Mouse (Mus musculus) hindbrain, embryonic 11.5 days (tissue): ENCODE results near the gene Ccr9. TPM values are rescaled to one million over a fixed set of nuclear protein-coding genes. Genes with fewer than 3 reads are reported as not detected.
"Not testable (repeated sequence)": the region's sequence is repeated elsewhere in the genome, so short reads cannot be mapped to it uniquely, and the experiment has no call there.

ENCODE experiments used
- ATAC-seq: fragments of 200-750 bp; cut with Nextera tagmentation; 2 replicates; pipeline ENCODE4 v1.8.0; 2017; ENCODE audit warnings: mild to moderate bottlenecking, moderate TSS enrichment, moderate library complexity; ENCODE audit not compliant: low FRiP score
- DNase-seq: peaks from one replicate; pipeline ENCODE4 v3.0.0-alpha.2; 2015; ENCODE audit warnings: low spot score
- H3K27ac ChIP-seq: fragments of 300-500 bp; sonication (generic); 2 replicates; pipeline ENCODE4 v1.5.1; 2014; ENCODE audit warnings: mild to moderate bottlenecking, low read depth, low read length
- H3K27me3 ChIP-seq: fragments of 300-500 bp; sonication (generic); 2 replicates; pipeline ENCODE4 v1.6.1; 2014; ENCODE audit warnings: mild to moderate bottlenecking, low read length, moderate library complexity, mixed read lengths; ENCODE audit not compliant: control insufficient read depth, insufficient read depth
- H3K36me3 ChIP-seq: fragments of 300-500 bp; sonication (generic); 2 replicates; pipeline ENCODE4 v1.6.1; 2014; ENCODE audit warnings: mild to moderate bottlenecking, low read length, moderate library complexity, mixed read lengths; ENCODE audit not compliant: control insufficient read depth, insufficient read depth
- H3K4me1 ChIP-seq: fragments of 300-500 bp; sonication (generic); replicated peaks from 2 replicates; pipeline ENCODE4 v1.6.1; 2014; ENCODE audit warnings: low read length, mixed read lengths; ENCODE audit not compliant: control insufficient read depth, insufficient read depth
- H3K4me2 ChIP-seq: fragments of 300-500 bp; sonication (generic); replicated peaks from 2 replicates; pipeline ENCODE4 v1.6.1; 2014; ENCODE audit warnings: mild to moderate bottlenecking, low read depth, low read length
- H3K4me3 ChIP-seq: fragments of 300-500 bp; sonication (generic); 2 replicates; pipeline ENCODE4 v1.5.1; 2014; ENCODE audit warnings: low read depth, low read length
- H3K9ac ChIP-seq: fragments of 300-500 bp; sonication (generic); 2 replicates; pipeline ENCODE4 v1.6.1; 2014; ENCODE audit warnings: low read depth, low read length
- H3K9me3 ChIP-seq: fragments of 300-500 bp; sonication (generic); 2 replicates; pipeline ENCODE4 v1.6.1; 2016; ENCODE audit warnings: low read length; ENCODE audit not compliant: control insufficient read depth
- WGBS: fragments of 180-500 bp; shearing (Covaris S2); extraction: QIAGEN DNeasy Blood & Tissue Kit; methylation state at CpG from one replicate; pipeline ENCODE4 v1.1.7; 2014; 5-methylcytosine and 5-hydroxymethylcytosine counted together
- polyA plus RNA-seq: library from polyadenylated mRNA; unstranded; fragments of >200 nt; fragmentation: Nextera tagmentation; extraction: Ambion mirVana; gene quantifications from 2 replicates; pipeline ENCODE4 v1.2.1, GENCODE M21; 2014

The Ccr9 gene
- polyA plus RNA-seq, 1 experiment from 2014 or later: 0.09 TPM

GRCm38 (mm10) chr9:123731271-123731670, 53.0 kb downstream of the Ccr9 start:
- no peak overlapping the region for H3K4me2 ChIP-seq
- H3K27me3 ChIP-seq: no peaks in the 10 kb centered on the region
- H3K27ac ChIP-seq: no peak overlapping the region
- no peak for DNase-seq
- no peak overlapping the region for H3K4me3 ChIP-seq
- H3K4me1 ChIP-seq: no peaks in the 10 kb centered on the region
- H3K9me3 ChIP-seq: no peaks in the 10 kb centered on the region
- H3K36me3 ChIP-seq: no peaks in the 10 kb centered on the region
- 77% methylated on average over 3 of the region's 3 CpGs for WGBS
- ATAC-seq: no peak
- H3K9ac ChIP-seq: no peak overlapping the region

- ATAC-seq: no peak
- Histone ChIP-seq H3K4me3 (no peak overlapping the region), H3K9ac (no peak overlapping the region)
Observed at GRCm38 (mm10) chr9:123734133-123734532, 55.9 kb downstream of the Ccr9 start.

GRCm38 (mm10) chr9:123740799-123741198, 62.6 kb downstream of the Ccr9 start:
- DNase-seq (no peak), ATAC-seq (no peak)
- H3K9me3 ChIP-seq: no peaks in the 10 kb centered on the region
- H3K36me3 ChIP-seq: no peaks in the 10 kb centered on the region
- H3K4me1 ChIP-seq: no peaks in the 10 kb centered on the region
- no peak overlapping the region for H3K4me3 ChIP-seq
- H3K27ac ChIP-seq: no peak overlapping the region
- no peak overlapping the region for H3K9ac ChIP-seq
- H3K4me2 ChIP-seq: no peak overlapping the region
- H3K27me3 ChIP-seq: no peaks in the 10 kb centered on the region
- WGBS: 85% methylated on average over 4 of the region's 4 CpGs

More at GRCm38 (mm10) chr9:123734133-123734532, 55.9 kb downstream of the Ccr9 start:
- no peaks in the 10 kb centered on the region for H3K4me1 ChIP-seq
- DNase-seq: no peak
- H3K9me3 ChIP-seq: no peaks in the 10 kb centered on the region
- H3K4me2 ChIP-seq: no peak overlapping the region
- WGBS: 70% methylated on average over 3 of the region's 3 CpGs
- H3K27me3 ChIP-seq: no peaks in the 10 kb centered on the region
- H3K36me3 ChIP-seq: no peaks in the 10 kb centered on the region
- no peak overlapping the region for H3K27ac ChIP-seq

- H3K4me2 ChIP-seq, H3K4me1 ChIP-seq, H3K27ac ChIP-seq, H3K9ac ChIP-seq, DNase-seq, H3K4me3 ChIP-seq, H3K36me3 ChIP-seq, H3K9me3 ChIP-seq, ATAC-seq, H3K27me3 ChIP-seq: not testable (repeated sequence)
- 90% methylated on average over 7 of the region's 8 CpGs for WGBS
Observed at GRCm38 (mm10) chr9:123749687-123750086, 71.4 kb downstream of the Ccr9 start.

GRCm38 (mm10) chr9:123754333-123754732, 76.1 kb downstream of the Ccr9 start:
- Histone ChIP-seq H3K4me3 (no peak overlapping the region), H3K9ac (no peak overlapping the region), H3K4me2 (no peak overlapping the region), H3K36me3 (no peaks in the 10 kb centered on the region), H3K27me3 (no peaks in the 10 kb centered on the region), H3K9me3 (no peaks in the 10 kb centered on the region), H3K4me1 (no peaks in the 10 kb centered on the region), H3K27ac (no peak overlapping the region)
- no peak for ATAC-seq
- WGBS: 93% methylated on average over 4 of the region's 4 CpGs
- no peak for DNase-seq

GRCm38 (mm10) chr9:123756752-123757151, 78.5 kb downstream of the Ccr9 start:
- Histone ChIP-seq H3K27me3 (no peaks in the 10 kb centered on the region), H3K9me3 (no peaks in the 10 kb centered on the region), H3K4me2 (no peak overlapping the region), H3K4me1 (no peaks in the 10 kb centered on the region), H3K36me3 (no peaks in the 10 kb centered on the region), H3K9ac (no peak overlapping the region), H3K27ac (no peak overlapping the region), H3K4me3 (no peak overlapping the region)
- WGBS: 81% methylated on average over 3 of the region's 3 CpGs
- DNase-seq: no peak
- ATAC-seq: no peak

- DNase-seq (no peak), ATAC-seq (no peak)
- no peaks in the 10 kb centered on the region for H3K9me3 ChIP-seq
- no peak overlapping the region for H3K9ac ChIP-seq
- H3K4me3 ChIP-seq: no peak overlapping the region
- 66% methylated on average over 2 of the region's 2 CpGs for WGBS
- H3K36me3 ChIP-seq: no peaks in the 10 kb centered on the region
- H3K27me3 ChIP-seq: no peaks in the 10 kb centered on the region
- no peak overlapping the region for H3K27ac ChIP-seq
- H3K4me1 ChIP-seq: no peaks in the 10 kb centered on the region
- no peak overlapping the region for H3K4me2 ChIP-seq
Observed at GRCm38 (mm10) chr9:123757326-123757725, 79.1 kb downstream of the Ccr9 start.

GRCm38 (mm10) chr9:123758156-123758555, 79.9 kb downstream of the Ccr9 start:
- Histone ChIP-seq H3K4me1 (no peaks in the 10 kb centered on the region), H3K36me3 (no peaks in the 10 kb centered on the region), H3K27ac (no peak overlapping the region), H3K9ac (no peak overlapping the region), H3K27me3 (no peaks in the 10 kb centered on the region), H3K4me2 (no peak overlapping the region), H3K9me3 (no peaks in the 10 kb centered on the region), H3K4me3 (no peak overlapping the region)
- DNase-seq: no peak
- ATAC-seq: no peak
- WGBS: 79% methylated on average over 1 of the region's 1 CpGs

- DNase-seq (no peak), ATAC-seq (no peak)
- Histone ChIP-seq H3K9ac (no peak overlapping the region), H3K27me3 (no peaks in the 10 kb centered on the region), H3K4me1 (no peaks in the 10 kb centered on the region), H3K4me2 (no peak overlapping the region), H3K4me3 (no peak overlapping the region), H3K36me3 (no peaks in the 10 kb centered on the region), H3K9me3 (no peaks in the 10 kb centered on the region), H3K27ac (no peak overlapping the region)
- WGBS: 84% methylated on average over 4 of the region's 4 CpGs
Observed at GRCm38 (mm10) chr9:123758645-123759044, 80.4 kb downstream of the Ccr9 start.
